Mouse (Mus musculus) erythroblast, adult 5-6 weeks (primary cell): ENCODE measurements around the gene St3gal3. TPM values are rescaled to one million over a fixed set of nuclear protein-coding genes. Genes with fewer than 3 reads are reported as not detected.

Experiments
- ATAC-seq: replicated peaks from 2 replicates; pipeline ENCODE4 v1.8.0; 2016; ENCODE audit warnings: moderate number of reproducible peaks, mild to moderate bottlenecking, moderate TSS enrichment, inconsistent platforms; ENCODE audit not compliant: poor library complexity, low FRiP score, severe bottlenecking
- total RNA-seq, 2 experiments: library from RNA; stranded (forward) in 1 of 2; stranded (reverse) in 1 of 2; fragments of 150-400 nt in 1 of 2; fragments of 200-764, 138-1000 nt in 1 of 2; gene quantifications; 2 replicates each; pipeline versions ENCODE4 v1.2.3 to v1.2.4; 2015 to 2017; ENCODE audit warnings: low replicate concordance in 2 of 2

St3gal3 gene
- total RNA-seq (2015; ENCODE audit: low replicate concordance), result 0.42 and 7.9 TPM in 2 replicates
- total RNA-seq (2017; ENCODE audit: low replicate concordance), result 2.2 and 2.6 TPM in 2 replicates

- peak; percentile 97 for ATAC-seq
These were observed at the start of gene St3gal3 for GRCm38 (mm10) chr4:118134485-118135365. Gene St3gal3 (minus strand): TSS chr4:118134914.

DNA sequence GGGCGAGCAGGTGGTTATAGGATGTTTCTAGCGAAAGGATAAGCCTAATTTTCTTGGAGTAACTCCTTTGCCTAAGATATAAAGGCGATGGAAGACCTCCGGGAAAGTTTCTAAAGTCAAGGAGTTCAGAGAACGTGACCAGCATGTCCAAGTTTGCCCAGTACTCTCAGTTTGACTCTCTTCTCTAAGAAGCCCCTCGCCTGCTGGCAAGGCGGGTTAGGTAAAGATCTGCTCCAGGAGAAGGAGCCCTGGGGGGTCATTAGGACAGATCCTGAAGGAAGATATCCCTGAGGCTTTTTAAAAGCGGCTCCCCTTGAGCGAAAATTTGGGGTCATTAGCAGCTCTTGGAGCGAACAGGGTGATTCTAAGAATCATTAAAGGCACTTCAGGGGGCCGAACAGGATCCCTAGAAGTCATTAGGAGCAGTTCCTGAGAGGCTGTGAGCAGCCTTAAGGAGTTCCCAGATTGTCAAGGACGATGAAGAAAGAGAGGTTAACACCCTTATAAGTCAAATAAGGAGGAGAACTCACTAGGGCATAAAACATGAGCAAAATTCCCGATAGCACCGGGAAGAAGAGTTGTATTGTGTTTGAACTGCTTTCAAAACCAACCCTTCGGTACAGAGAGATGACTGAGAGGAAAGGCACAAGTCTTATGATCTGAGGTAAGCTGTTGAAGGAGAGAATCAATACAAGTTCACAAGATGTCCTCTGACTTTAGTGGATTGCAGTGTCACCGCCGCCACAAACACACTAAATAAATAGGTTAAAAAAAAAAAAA is 45.8 kb upstream of the St3gal3 start:
- peak; percentile 9 for ATAC-seq

- peak; percentile 95 for ATAC-seq
These were observed 45.0 kb upstream of the St3gal3 start, which contains the start of gene Kdm4a for GRCm38 (mm10) chr4:118179467-118180300. Gene Kdm4a (minus strand): TSS chr4:118180043.

- ATAC-seq, result 0 out of 2 replicates have a peak, but pooled peaks have one; percentile 4
These were observed 44.3 kb upstream of the St3gal3 start for GRCm38 (mm10) chr4:118178952-118179466.

DNA sequence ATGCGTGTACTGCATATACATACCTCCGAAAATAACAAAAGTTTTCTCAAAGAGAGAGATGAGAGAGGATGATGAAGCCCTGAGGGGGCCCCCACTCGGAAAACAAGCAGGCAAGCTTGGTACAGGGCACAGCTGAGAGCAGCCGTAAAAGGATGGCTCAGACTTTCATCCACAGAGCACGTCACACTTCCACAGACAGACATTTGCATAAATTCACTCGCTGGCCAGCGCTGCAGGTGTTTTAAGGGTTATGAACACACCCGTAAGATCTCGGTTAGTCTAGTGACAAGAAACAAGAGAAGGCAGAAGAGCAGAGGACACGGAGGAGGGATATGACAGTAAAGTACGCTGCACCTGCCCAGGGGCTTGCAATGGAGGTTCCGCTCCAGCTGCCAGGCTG is 37.7 kb upstream of the St3gal3 start:
- no peak for ATAC-seq

GRCm38 (mm10) chr4:118171006-118171405 is 36.3 kb upstream of the St3gal3 start:
- ATAC-seq, result no peak

GRCm38 (mm10) chr4:118162123-118162522 is 27.4 kb upstream of the St3gal3 start:
- ATAC-seq, result no peak

DNA sequence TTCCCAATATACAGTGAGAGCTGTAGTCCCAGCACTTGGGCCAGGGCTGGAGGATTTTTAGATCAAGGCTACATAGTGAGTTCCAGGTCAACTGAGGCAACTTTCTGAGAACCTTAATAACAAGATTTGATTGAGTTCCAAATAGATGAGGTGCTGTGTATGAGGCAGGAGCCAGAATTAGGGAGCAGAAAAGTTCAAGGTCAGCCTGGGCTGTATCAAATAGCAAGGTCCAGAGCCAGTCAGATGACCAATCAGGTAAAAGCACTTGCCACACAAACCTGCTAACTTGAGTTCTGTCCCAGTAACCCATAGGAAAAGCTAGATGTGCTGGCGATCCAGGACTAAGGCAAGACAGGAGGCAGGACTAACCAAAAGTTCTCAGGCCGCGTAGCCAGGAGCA is 23.0 kb upstream of the St3gal3 start:
- no peak for ATAC-seq

DNA sequence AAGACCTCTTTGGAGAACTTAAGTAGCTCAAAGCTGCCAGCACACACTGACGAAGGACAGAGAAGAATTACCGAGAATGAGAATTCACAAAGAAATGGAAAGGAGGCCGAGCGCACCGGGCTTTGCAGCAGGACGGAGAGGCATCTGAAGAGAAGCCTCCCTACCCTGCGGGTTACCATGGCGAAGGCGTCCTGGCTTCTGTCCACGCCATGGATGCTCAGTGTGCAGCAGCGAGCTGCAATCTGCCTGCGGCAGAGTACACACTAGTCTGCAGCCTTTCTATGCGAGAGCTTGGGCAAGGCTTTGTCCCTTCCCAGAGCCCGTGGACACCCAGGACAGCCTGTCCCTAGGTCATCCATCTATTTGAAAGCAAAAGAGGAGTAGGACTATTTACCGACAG is 21.8 kb upstream of the St3gal3 start:
- ATAC-seq, result no peak

DNA sequence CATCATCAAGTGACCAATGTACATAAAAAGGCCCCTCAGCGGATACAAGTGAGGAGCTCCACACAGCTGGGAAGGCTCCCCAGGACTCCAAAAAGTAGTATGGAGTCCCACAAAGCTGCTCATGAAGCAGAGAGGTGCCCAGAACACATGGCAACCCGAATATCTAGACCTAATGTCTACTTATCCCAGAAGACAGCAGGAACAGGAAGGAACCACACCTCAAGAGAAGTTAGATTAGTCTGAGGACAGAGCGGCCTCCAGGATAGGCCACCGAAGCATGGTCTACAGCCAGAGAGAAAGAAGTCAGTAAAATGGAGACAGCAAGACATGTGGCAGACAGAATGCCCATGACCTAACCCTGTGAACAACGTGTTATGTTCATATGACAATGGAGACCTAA is 20.2 kb upstream of the St3gal3 start:
- ATAC-seq, result no peak

GRCm38 (mm10) chr4:118152020-118152785 is 17.5 kb upstream of the St3gal3 start:
- no peak for ATAC-seq

DNA sequence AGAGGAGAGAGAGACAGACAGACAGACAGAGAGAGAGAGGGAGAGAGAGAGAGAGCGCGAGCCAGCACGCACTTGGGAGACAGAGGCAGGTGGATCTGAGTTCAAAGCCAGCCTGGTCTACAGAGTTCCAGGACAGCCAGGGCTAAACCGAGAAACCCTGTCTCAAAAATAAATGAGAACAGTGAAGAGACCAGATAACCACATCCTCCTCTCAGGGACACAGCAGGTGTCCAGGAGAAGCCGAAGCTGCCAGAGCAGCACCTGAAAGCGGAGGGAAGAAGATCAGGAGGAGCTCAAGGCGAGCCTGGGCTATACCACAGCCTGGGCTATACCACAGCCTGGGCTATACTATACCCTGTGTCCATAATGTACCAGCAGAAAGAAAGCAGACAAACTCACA is 16.1 kb upstream of the St3gal3 start:
- no peak for ATAC-seq

DNA sequence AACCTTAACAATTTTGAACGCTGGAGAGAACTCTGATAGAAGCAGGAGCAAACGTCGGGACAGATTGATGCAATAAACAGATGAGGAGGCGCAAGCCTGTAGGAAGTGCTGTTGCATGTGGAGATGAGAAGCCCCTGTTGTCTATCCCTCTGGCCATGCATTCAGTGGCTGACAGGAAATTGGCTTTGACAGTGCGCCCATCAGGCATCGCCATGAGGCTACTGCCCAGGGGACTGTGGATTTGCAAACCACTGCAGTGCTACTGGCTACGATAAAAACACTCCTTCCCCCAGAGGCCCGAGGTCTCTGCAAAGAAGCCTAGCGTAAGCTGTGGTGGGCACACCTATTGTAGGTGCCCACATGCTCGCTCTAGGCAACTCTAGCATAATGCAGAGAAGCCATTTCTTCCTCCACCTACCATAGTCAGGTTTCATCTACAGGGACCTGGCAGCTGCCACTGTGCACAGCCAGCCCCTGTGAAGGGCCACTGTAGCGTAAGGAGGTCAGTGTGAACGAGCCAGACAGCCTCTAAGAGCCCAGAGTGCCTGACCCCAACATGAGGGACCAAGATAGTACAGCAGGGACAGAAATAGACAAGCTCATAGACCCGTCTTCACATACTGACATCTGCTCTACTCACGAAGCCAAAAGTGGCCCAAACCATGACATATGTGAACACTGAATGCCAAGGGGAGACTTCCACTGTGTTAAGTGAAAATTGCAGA is 15.4 kb upstream of the St3gal3 start:
- ATAC-seq, result no peak

- no peak for ATAC-seq
These were observed 14.4 kb upstream of the St3gal3 start for GRCm38 (mm10) chr4:118149055-118149576.

- ATAC-seq, result no peak
These were observed 13.6 kb upstream of the St3gal3 start for GRCm38 (mm10) chr4:118148317-118148687.

DNA sequence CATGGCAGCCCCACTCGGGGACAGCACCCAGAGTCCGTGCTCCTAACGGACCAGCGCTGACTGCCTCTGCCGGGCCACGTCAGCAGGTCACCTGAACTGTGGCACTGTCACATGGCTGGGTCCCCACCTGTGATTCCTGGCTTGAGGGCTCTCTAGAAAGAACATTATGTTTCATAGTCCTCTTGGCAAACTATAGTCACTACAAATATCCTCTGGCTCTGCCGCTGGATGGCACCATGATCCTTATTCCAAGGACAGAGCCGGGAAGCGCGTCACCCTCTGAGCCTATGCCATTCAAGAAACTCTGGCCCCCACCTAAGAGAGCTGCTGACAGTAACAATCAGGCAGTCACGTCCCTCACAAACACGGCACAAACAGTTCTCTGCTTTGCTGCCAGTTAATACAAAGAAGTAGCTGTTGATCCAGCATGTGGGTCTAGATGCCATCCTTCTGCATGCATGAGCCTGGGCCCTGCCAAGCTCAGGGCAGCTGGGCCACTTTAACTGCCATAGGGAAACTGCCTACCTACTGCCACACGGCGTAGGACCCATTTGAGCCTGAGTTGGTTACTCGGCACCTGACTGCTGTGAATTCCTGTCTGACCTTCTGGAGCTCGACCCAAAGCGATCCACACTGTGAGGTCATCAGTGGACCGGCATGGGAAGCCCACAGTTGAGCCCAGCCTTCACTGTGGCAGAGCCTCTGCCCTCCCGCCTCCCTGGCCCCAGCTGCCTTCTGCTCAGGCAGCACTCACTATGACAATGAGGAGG is 13.0 kb upstream of the St3gal3 start:
- ATAC-seq, result no peak

- ATAC-seq, result no peak
These were observed 12.4 kb upstream of the St3gal3 start for GRCm38 (mm10) chr4:118147090-118147489.
